Mouse (Mus musculus) forebrain, embryonic 14.5 days (tissue): ENCODE measurements around the gene Bpifc. TPM values are rescaled to one million over a fixed set of nuclear protein-coding genes. Genes with fewer than 3 reads are reported as not detected.

Experiments
- ATAC-seq: fragments of 200-750 bp; cut with Nextera tagmentation; 2 replicates; pipeline ENCODE4 v1.8.0; 2017; ENCODE audit warnings: mild to moderate bottlenecking, moderate library complexity
- DNase-seq: peaks from one replicate; pipeline ENCODE4 v3.0.0-alpha.2; 2015; ENCODE audit warnings: low spot score
- H3K27ac ChIP-seq: fragments of 300-500 bp; sonication (generic); 2 replicates; pipeline ENCODE4 v1.5.1; 2014; ENCODE audit warnings: low read depth, mild to moderate bottlenecking, control low read depth, low read length, moderate library complexity
- H3K27me3 ChIP-seq: fragments of 300-500 bp; sonication (generic); replicated peaks from 2 replicates; pipeline ENCODE4 v1.6.1; 2014; ENCODE audit warnings: low read length, control low read depth, mixed read lengths; ENCODE audit not compliant: control insufficient read depth, insufficient read depth
- H3K36me3 ChIP-seq: fragments of 300-500 bp; sonication (generic); 2 replicates; pipeline ENCODE4 v1.6.1; 2014; ENCODE audit warnings: low read length, control low read depth; ENCODE audit not compliant: control insufficient read depth, insufficient read depth
- H3K4me1 ChIP-seq: fragments of 300-500 bp; sonication (generic); 2 replicates; pipeline ENCODE4 v1.6.1; 2014; ENCODE audit warnings: antibody characterized with exemption, low read length, control low read depth; ENCODE audit not compliant: control insufficient read depth, insufficient read depth
- H3K4me2 ChIP-seq: fragments of 300-500 bp; sonication (generic); 2 replicates; pipeline ENCODE4 v1.6.1; 2014; ENCODE audit warnings: mild to moderate bottlenecking, control low read depth, low read length
- H3K4me3 ChIP-seq: fragments of 300-500 bp; sonication (generic); 2 replicates; pipeline ENCODE4 v1.5.1; 2014; ENCODE audit warnings: low read depth, low read length, control low read depth
- H3K9ac ChIP-seq: fragments of 300-500 bp; sonication (generic); 2 replicates; pipeline ENCODE4 v1.6.1; 2014; ENCODE audit warnings: mild to moderate bottlenecking, low read length, control low read depth, moderate library complexity
- H3K9me3 ChIP-seq: fragments of 300-500 bp; sonication (generic); replicated peaks from 2 replicates; pipeline ENCODE4 v1.6.1; 2016; ENCODE audit warnings: low read length, control low read depth, mixed read lengths; ENCODE audit not compliant: control insufficient read depth
- WGBS: fragments of 180-500 bp; shearing (Covaris S2); extraction: QIAGEN DNeasy Blood & Tissue Kit; methylation state at CpG from one replicate; pipeline ENCODE4 v1.1.7; 2014; 5-methylcytosine and 5-hydroxymethylcytosine counted together
- polyA plus RNA-seq: library from polyadenylated mRNA; unstranded; fragments of >200 nt; fragmentation: Nextera tagmentation; extraction: Ambion mirVana; gene quantifications from 2 replicates; pipeline ENCODE4 v1.2.1, GENCODE M21; 2014

Bpifc gene
- polyA plus RNA-seq, 1 experiment from 2014 or later: not detected

DNA sequence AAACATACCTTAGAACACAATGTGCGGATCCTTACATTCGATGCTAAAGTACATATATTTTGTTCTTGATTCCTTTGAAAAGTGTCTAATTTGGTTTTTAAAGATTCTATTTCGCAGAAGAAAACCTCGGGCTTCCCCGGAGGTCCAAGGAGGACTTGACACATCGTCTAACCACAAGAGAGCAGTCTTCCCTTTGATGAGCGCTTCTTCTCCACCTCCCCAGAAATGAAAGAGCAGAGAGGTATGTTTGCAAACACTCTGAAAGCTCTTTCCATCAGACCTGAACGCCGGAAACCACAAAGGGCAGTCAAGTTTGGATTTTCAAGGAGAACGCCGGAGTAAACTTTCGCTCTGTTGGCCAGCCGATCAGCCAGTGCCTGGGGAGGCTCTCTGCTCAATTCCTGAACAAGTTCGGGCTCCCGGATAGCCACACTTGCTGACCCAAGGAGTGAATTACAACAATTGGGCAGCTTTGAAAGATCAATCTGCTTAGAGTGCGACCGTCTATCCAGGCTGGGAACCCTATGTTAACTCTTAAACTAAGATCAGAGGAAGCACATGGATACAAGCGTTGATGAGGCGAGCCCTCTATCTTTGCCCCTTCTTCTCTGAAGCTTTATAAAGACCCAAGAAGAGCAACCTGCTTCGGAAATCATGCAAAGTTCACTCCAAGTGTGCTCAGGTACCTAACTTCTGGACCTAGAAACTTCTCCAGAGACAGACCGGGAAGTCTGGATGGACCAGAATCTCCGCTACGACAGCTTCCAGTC lies 83.8 kb downstream of the Bpifc start, which contains the start of gene Ascl4:
Ascl4 (plus strand) TSS at position 6 of the 770 bp plus-strand sequence.
- H3K9ac ChIP-seq: peak within 1 kb of the TSS; percentile 71
- peak; percentile 8; the same call in 1 of the 2 replicates for ATAC-seq
- WGBS: 2% methylated on average over 23 of the region's 23 CpGs
- peaks cover 6% of the 10 kb centered on the region; the same call in 1 of the 2 replicates for H3K4me1 ChIP-seq
- H3K36me3 ChIP-seq: no peaks in the 10 kb centered on the region
- H3K9me3 ChIP-seq: no peaks in the 10 kb centered on the region
- peak; percentile 19 for DNase-seq
- peak within 1 kb of the TSS; percentile 17; the same call in 1 of the 2 replicates for H3K27ac ChIP-seq
- H3K4me3 ChIP-seq: peak within 1 kb of the TSS; percentile 50
- H3K4me2 ChIP-seq: peak within 1 kb of the TSS; percentile 81
- no peaks in the 10 kb centered on the region for H3K27me3 ChIP-seq

DNA sequence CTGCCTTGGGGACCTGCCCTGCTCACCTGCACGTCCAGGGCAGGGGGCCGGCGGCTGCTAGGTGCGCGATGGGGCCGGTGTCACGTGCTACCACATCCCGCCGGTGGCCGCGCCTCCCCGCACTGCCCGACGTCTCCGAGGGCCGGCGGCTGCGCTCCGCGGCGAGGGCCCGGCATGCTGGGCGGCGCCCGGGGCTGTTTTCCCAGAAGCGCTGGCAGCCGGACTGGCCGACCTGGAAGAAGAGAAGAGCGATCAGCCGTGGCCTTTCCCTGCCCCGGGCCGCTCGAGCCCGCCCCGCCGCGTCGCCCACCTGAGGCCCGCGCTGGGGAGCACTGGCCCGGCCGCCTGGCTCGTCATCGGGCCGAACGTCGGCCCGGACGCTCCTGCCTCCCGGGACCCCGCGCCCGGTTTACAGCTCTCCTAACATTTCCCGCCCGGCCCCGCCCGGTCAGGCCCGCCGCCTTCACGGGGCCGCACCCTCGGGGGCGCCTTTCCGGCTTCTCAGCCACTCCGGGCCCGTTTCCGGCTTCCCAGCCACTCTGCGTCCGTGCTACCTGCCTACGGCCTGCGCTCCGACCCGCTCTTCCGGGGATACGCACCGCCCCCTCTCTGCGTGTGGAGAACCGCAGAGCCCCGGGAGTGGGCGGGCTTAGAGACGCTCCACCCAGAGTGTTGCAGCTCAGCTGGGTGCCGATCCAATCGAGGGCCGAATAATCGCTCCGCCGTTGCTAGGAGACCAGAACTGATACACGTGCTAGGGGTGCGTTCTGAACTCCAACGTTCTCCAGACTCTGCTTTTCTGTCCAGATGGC lies 95.0 kb downstream of the Bpifc start, which contains the start of gene Prdm4:
Prdm4 (minus strand) TSS at position 645 of the 812 bp plus-strand sequence.
- peaks cover 28% of the 10 kb centered on the region for H3K36me3 ChIP-seq
- peak within 1 kb of the TSS; percentile 96 for H3K4me3 ChIP-seq
- H3K4me2 ChIP-seq: peak within 1 kb of the TSS; percentile 76
- ATAC-seq: peak; percentile 100
- peak within 1 kb of the TSS; percentile 72 for H3K27ac ChIP-seq
- no peaks in the 10 kb centered on the region for H3K27me3 ChIP-seq
- no peaks in the 10 kb centered on the region for H3K9me3 ChIP-seq
- peak within 1 kb of the TSS; percentile 85 for H3K9ac ChIP-seq
- DNase-seq: peak; percentile 99
- H3K4me1 ChIP-seq: peaks cover 8% of the 10 kb centered on the region
- under 1% methylated on average over 64 of the region's 90 CpGs for WGBS

Other genes starting within 250 kb of the Bpifc start
- 101 and 104 TPM in 2 replicates for gene Pwp1, start 182.4 kb downstream of the Bpifc start, polyA plus RNA-seq
- 24.9 and 27.9 TPM in 2 replicates for gene Prdm4, start 94.8 kb downstream of the Bpifc start, polyA plus RNA-seq
- gene Ascl4, start 84.2 kb downstream of the Bpifc start, polyA plus RNA-seq: 0.17 and 0.24 TPM in 2 replicates
- gene Rtcb, start 54.1 kb downstream of the Bpifc start, polyA plus RNA-seq: 192 and 194 TPM in 2 replicates
- 15.8 and 17.1 TPM in 2 replicates for gene Fbxo7, start 10.1 kb upstream of the Bpifc start, polyA plus RNA-seq